Mouse (Mus musculus): ENCODE results near the gene Hat1. TPM values are rescaled to one million over a fixed set of nuclear protein-coding genes. Genes with fewer than 3 reads are reported as not detected.

The Hat1 gene
- polyA plus RNA-seq (2014; fragmentation: Nextera tagmentation; extraction: Ambion mirVana) = 147 and 149 TPM in 2 replicates

DNA sequence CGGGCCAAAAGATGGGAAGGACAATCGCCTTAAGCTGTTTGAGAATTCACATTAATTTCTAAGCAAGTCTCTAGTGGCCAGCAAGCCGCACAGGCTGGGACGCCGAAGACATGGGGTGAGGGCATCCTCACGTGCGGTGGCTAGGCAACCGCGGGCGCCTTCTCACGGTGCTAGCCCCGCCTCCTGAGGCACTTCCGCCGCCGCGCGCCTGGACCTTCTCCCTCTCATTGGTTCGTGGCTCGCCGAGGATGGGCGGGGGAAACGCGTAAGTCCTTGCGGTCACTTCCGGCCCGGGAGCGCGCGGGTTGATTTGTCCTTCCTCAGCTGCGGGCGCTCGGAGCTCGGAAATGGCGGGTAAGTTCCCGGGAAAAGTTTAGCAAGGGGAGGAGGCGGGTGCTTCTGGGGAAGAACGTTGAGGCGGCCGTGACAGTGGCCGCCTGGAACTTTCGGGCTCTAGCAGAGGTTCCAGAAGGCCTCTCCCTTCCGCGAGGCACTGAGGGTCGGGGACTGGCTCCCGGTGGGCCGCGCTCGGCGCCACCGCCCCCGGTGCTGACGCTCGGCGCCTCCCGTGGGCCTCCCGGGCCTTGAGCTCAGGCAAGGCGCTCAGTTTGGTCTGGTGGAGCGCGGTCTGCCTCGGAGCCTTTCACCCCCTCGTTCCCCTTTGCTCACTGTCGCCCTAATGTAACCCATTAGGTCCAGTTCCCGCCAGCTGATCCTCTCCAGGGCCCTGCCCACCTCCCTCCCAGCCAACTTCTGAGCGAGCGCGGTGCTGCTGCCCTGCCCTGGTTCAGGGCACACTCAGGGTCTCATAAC lies at the start of gene Hat1:
TSS of gene Hat1 (plus strand) at position 8 of the 813 bp plus-strand sequence.
- H3K27ac ChIP-seq (ENCODE audit: low read depth) = peak within 1 kb of the TSS; percentile 86
- peak; percentile 99 for DNase-seq
- no peaks in the 10 kb centered on the region for H3K9me3 ChIP-seq (ENCODE audit: low read depth, low read length)
- peak within 1 kb of the TSS; percentile 62 for H3K4me2 ChIP-seq
- peak within 1 kb of the TSS; percentile 86 for H3K9ac ChIP-seq
- peak within 1 kb of the TSS; percentile 94 for H3K4me3 ChIP-seq (ENCODE audit: low read depth, low read length)
- ATAC-seq (ENCODE audit: insufficient read depth) = peak; percentile 100
- H3K4me1 ChIP-seq (ENCODE audit: insufficient read depth) = 0 out of 2 replicates have a peak, but pooled peaks cover 4% of the 10 kb centered on the region
- H3K36me3 ChIP-seq (ENCODE audit: insufficient read depth) = peaks cover 19% of the 10 kb centered on the region
- whole genome bisulfite sequencing = under 1% methylated on average over 66 of the region's 66 CpGs
- no peaks in the 10 kb centered on the region for H3K27me3 ChIP-seq (ENCODE audit: insufficient read depth, low read length)
- no peak; the same call in 1 of the 2 replicates for TF ChIP-seq CTCF (IDR thresholded peaks at IDR 0.05; ENCODE audit: low read depth)

DNA sequence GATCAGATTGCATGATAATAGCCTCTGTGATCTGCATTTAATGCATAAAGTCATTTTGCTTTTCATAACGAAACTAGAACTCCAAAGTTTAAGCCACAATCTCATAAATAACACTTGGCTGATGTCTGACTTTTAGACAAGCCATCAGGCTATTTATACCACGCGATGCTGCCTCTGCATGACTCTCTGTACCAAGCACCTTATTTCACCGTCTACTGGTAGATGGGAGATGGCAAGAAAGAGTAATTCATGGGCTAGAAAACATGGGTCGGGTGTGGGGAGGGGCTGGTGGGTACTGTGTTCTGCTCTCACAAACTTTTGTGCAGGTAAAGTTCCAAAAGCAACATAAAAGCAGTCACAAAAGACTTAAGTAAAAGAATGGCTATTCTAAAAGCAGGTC lies 48.6 kb upstream of the Hat1 start:
- no peak overlapping the region for H3K4me3 ChIP-seq (ENCODE audit: low read depth, low read length)
- 64% methylated on average over 5 of the region's 5 CpGs for WGBS
- peaks cover 6% of the 10 kb centered on the region; the same call in 1 of the 2 replicates for H3K9me3 ChIP-seq (ENCODE audit: low read depth, low read length)
- no peaks in the 10 kb centered on the region for H3K27me3 ChIP-seq (ENCODE audit: insufficient read depth, low read length)
- no peaks in the 10 kb centered on the region for H3K4me1 ChIP-seq (ENCODE audit: insufficient read depth)
- DNase-seq (no peak), ATAC-seq (ENCODE audit: insufficient read depth) (no peak)
- H3K9ac ChIP-seq = no peak overlapping the region
- no peak overlapping the region for H3K27ac ChIP-seq (ENCODE audit: low read depth)
- H3K36me3 ChIP-seq (ENCODE audit: insufficient read depth) = 0 out of 2 replicates have a peak, but pooled peaks cover 5% of the 10 kb centered on the region
- TF ChIP-seq CTCF (IDR thresholded peaks at IDR 0.05; ENCODE audit: low read depth) = no peak
- no peak overlapping the region for H3K4me2 ChIP-seq

DNA sequence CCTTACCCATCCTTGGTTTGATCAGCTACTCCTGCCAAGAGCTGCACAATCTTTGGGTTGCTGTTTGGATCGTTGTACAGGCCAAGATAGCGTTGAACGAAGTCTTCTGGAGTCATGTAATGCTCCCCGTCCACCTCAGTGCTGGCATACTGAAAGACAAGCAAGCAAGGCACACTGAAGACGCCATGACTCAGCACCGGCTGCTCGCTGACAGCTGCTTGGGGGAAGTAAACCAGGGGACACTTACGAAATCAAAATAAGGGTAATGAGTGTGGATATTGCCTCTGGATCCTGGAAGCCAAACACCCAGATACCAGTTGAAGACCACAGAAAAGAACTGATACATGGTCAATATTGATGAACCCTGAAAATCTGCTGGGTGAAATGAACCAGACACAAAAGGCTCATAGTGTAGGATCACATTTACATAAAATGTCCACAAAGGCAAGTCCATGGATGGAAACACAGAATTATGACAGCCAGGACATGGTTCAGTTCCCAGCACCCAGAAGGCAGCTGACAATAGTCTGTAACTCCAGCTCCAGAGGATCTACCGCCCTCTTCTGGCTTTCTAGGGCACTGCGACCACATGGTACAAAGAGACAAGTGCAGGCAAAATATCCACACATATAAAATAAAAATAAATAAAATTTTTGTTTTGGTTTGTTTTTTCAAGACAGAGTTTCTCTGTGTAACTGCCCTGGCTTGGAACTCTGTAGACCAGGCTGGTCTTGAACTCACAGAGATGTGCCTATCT lies 44.7 kb upstream of the Hat1 start:
- H3K27ac ChIP-seq (ENCODE audit: low read depth) = no peak overlapping the region
- DNase-seq (no peak), ATAC-seq (ENCODE audit: insufficient read depth) (no peak)
- H3K4me1 ChIP-seq (ENCODE audit: insufficient read depth) = no peaks in the 10 kb centered on the region
- H3K4me2 ChIP-seq = no peak overlapping the region
- 0 out of 2 replicates have a peak, but pooled peaks cover 5% of the 10 kb centered on the region for H3K36me3 ChIP-seq (ENCODE audit: insufficient read depth)
- 90% methylated on average over 10 of the region's 10 CpGs for WGBS
- no peaks in the 10 kb centered on the region for H3K27me3 ChIP-seq (ENCODE audit: insufficient read depth, low read length)
- no peak overlapping the region for H3K9ac ChIP-seq
- TF ChIP-seq CTCF (IDR thresholded peaks at IDR 0.05; ENCODE audit: low read depth) = peak; percentile 26
- no peak overlapping the region for H3K4me3 ChIP-seq (ENCODE audit: low read depth, low read length)
- peaks cover 6% of the 10 kb centered on the region; the same call in 1 of the 2 replicates for H3K9me3 ChIP-seq (ENCODE audit: low read depth, low read length)

DNA sequence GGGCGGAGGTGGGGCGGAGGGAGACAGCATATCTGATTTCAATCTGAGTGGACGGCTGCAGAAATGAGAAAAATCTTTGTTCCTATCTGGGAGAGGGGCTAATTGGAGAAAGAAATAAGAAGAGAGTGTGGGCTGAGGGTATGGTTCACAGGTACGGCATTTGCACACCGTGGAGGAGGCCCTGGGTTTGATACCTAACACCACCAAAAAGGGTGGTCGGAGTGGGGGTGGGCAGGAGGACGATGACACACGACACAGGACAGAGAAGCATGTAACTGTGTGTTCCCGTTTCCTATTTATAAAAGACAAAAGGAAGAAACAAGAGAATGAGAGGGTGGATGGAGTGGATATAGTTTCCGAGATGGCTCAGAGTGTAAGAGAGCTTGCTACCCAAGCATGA lies 41.6 kb upstream of the Hat1 start:
- Histone ChIP-seq H3K9ac (no peak overlapping the region), H3K4me2 (no peak overlapping the region), H3K27me3 (ENCODE audit: insufficient read depth, low read length) (no peaks in the 10 kb centered on the region), H3K27ac (ENCODE audit: low read depth) (no peak overlapping the region), H3K36me3 (ENCODE audit: insufficient read depth) (0 out of 2 replicates have a peak, but pooled peaks cover 5% of the 10 kb centered on the region), H3K4me1 (ENCODE audit: insufficient read depth) (no peaks in the 10 kb centered on the region), H3K9me3 (ENCODE audit: low read depth, low read length) (peaks cover 6% of the 10 kb centered on the region; the same call in 1 of the 2 replicates), H3K4me3 (ENCODE audit: low read depth, low read length) (no peak overlapping the region)
- no peak for TF ChIP-seq CTCF (IDR thresholded peaks at IDR 0.05; ENCODE audit: low read depth)
- WGBS = 79% methylated on average over 10 of the region's 10 CpGs
- ATAC-seq (ENCODE audit: insufficient read depth) (no peak), DNase-seq (no peak)

DNA sequence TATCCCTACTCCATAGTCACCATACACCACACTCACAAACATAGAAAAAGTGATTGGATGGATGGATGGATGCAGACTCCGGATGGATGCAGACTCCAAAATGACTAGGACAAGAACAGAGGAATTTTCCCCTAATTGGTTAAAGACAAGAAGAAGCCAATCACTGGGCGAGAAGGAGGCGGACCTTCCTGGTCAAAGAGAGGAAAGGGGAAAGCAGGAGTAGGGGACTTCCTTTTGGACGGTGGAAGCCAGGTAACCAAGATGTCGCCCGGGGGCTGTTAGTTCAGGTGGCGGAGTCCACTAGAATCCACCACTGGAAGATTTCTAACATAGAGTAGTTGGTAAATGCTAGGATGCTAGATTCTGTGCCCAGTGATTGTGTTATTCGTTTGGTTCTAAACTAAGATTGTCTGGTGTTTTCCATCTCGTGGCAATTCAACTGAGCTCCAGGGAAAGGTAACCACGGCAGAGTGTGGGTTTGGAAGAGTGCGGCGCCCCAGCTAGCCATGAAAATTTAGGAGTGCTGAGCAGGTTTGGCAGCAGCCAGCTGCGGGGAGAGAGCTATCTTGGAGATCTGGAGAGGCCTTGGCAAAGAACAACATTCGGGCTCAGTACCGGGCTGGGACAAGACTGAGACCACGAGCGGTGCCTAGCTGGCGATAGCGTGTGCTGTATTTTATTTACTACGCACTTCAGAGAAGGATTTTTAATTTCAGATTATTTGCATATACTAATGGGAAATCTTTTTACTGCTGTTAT lies 40.8 kb upstream of the Hat1 start:
- no peak for DNase-seq
- H3K4me2 ChIP-seq = no peak overlapping the region
- H3K27ac ChIP-seq (ENCODE audit: low read depth) = no peak overlapping the region
- WGBS = 86% methylated on average over 20 of the region's 20 CpGs
- H3K4me1 ChIP-seq (ENCODE audit: insufficient read depth) = no peaks in the 10 kb centered on the region
- no peak overlapping the region for H3K4me3 ChIP-seq (ENCODE audit: low read depth, low read length)
- H3K9ac ChIP-seq = no peak overlapping the region
- ATAC-seq (ENCODE audit: insufficient read depth) = no peak
- peaks cover 6% of the 10 kb centered on the region; the same call in 1 of the 2 replicates for H3K9me3 ChIP-seq (ENCODE audit: low read depth, low read length)
- no peak for TF ChIP-seq CTCF (IDR thresholded peaks at IDR 0.05; ENCODE audit: low read depth)
- 0 out of 2 replicates have a peak, but pooled peaks cover 1% of the 10 kb centered on the region for H3K36me3 ChIP-seq (ENCODE audit: insufficient read depth)
- no peaks in the 10 kb centered on the region for H3K27me3 ChIP-seq (ENCODE audit: insufficient read depth, low read length)

DNA sequence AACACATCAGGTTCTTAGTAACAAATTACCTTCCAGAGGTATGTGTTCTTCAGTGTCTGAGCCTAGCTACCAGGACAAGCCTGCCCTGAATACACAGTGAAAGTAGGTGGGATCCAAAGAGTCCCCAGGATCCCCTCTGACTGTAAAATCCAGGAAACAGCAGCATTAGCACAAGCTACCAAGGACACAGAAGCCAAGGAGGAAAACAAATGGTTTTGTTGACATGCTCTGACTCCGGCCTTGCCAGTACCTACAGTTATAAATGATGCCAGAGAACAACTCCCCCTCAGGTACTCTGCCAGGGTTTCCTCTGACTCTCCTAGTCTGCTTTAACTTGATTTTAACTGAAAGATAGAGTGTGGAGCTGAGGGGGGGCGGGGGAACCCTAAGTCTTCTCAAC lies 39.2 kb upstream of the Hat1 start:
- WGBS = 65% methylated on average over 2 of the region's 2 CpGs
- H3K4me2 ChIP-seq = no peak overlapping the region
- DNase-seq (no peak), ATAC-seq (ENCODE audit: insufficient read depth) (no peak)
- H3K27ac ChIP-seq (ENCODE audit: low read depth) = no peak overlapping the region
- no peaks in the 10 kb centered on the region for H3K36me3 ChIP-seq (ENCODE audit: insufficient read depth)
- no peaks in the 10 kb centered on the region for H3K9me3 ChIP-seq (ENCODE audit: low read depth, low read length)
- H3K4me1 ChIP-seq (ENCODE audit: insufficient read depth) = no peaks in the 10 kb centered on the region
- H3K27me3 ChIP-seq (ENCODE audit: insufficient read depth, low read length) = no peaks in the 10 kb centered on the region
- no peak for TF ChIP-seq CTCF (IDR thresholded peaks at IDR 0.05; ENCODE audit: low read depth)
- H3K4me3 ChIP-seq (ENCODE audit: low read depth, low read length) = no peak overlapping the region
- H3K9ac ChIP-seq = no peak overlapping the region

Measured in lung, embryonic 14.5 days (tissue).